Mouse (Mus musculus) fibroblast of lung, adult 2 months (primary cell): ENCODE data around the gene Nrxn3.
A peak's percentile ranks its signal among the peaks of the same experiment; 100 is the strongest.

ENCODE experiments used
- DNase-seq: peaks from one replicate; pipeline ENCODE4 v3.0.0-alpha.2; 2011; ENCODE audit warnings: low read depth

Nrxn3 gene

DNA sequence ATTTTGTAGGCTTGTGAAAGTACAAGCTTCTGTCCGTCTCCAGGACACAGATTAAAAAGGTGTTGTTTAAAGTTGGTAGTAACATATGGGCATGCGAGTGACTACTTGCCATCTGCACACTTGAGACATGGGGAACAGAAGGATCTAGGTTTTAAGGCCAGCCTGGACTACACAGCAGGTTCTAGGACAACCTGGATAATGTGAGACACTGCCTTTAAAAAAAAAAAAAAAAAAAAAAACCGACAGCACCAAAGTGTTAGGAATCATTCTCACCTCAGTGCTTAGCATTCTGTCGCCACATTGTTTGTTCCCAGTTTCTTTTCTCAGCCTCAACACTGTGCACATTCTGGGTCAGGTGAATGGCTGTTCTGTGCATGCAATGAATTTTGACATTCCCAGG is 985.2 kb downstream of the Nrxn3 start:
- no peak for DNase-seq

DNA sequence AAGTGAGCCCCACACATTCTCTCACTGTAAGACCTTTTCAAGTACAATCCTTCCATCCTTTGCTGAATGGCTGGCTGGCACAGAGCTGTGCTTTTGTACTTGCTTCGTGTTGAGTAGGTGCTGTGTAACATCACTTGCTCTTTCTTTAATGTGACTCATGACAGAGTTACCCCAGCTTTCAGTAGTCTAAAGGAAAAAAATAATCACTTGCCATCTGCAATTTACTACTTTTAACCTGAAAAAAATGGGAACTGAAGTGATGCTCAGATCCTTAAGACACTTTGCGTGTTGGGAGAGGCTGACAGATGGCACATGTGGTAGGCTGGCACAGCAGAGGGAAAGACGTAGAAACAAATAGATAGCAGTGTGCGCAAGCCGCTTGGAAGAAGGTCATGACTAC is 987.8 kb downstream of the Nrxn3 start:
- no peak for DNase-seq

- DNase-seq = no peak
These were observed 989.1 kb downstream of the Nrxn3 start for GRCm38 (mm10) chr12:89711791-89712190.

GRCm38 (mm10) chr12:89719194-89720080 is 996.8 kb downstream of the Nrxn3 start:
- DNase-seq = no peak

DNA sequence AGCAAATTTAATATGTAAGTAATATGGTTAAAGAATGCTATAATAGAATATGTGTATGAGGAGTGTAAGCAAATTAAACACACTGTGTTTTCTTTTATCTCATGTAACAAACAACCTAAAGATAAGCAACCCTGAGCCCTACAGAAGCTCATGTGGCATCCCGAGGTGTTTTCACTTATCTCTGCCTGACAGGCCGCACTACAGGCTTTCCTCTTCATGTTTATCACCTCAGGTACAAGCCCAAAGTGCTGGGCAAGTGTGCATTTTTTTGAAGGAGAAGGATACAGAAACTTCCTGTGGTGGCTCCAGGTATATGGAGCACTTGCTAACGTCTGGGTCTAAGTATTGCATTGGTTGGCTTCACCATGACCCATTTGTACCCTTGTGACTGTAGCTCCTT is 998.3 kb downstream of the Nrxn3 start:
- DNase-seq = no peak

DNA sequence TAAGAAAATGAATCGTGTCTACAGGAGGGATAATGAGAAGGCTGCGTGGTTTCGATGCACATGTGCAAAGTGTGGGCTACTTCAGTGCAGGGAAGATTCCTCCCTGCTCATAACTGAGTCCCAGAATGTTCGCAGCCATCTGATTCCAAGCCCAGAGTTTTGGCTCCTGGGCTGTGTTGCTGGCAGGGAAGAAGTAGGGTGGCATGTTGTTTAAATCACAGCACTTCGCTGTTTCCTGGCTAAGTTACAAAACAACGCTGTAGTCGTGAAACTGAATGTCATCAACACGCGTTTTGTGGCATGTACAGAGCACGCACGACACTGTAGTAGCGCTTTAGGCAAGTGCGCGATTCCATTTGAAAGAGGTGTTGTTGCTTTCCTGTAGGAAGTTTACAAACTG is 999.8 kb downstream of the Nrxn3 start:
- DNase-seq = no peak

GRCm38 (mm10) chr12:89724048-89724447 is 1001.4 kb downstream of the Nrxn3 start:
- DNase-seq = no peak

DNA sequence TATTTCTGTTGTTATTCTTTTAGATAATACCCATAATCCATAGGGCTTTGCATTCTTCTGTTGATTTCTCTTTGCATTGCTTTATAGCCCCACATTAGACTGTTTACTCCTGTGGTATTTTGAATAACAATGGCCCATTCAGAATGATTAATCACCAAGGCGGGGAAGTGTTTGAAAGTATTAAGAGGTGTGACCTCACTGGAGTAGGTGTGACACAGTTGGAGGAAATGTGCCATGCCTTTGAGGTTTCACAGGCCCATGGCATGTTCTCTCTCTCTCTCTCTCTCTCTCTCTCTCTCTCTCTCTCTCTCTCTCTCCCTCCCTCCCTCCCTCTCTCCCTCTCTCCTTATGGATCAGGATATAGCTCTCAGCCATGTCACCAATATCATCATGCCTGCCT is 1019.6 kb downstream of the Nrxn3 start:
- DNase-seq = no peak

GRCm38 (mm10) chr12:89742796-89743195 is 1020.1 kb downstream of the Nrxn3 start:
- no peak for DNase-seq

DNA sequence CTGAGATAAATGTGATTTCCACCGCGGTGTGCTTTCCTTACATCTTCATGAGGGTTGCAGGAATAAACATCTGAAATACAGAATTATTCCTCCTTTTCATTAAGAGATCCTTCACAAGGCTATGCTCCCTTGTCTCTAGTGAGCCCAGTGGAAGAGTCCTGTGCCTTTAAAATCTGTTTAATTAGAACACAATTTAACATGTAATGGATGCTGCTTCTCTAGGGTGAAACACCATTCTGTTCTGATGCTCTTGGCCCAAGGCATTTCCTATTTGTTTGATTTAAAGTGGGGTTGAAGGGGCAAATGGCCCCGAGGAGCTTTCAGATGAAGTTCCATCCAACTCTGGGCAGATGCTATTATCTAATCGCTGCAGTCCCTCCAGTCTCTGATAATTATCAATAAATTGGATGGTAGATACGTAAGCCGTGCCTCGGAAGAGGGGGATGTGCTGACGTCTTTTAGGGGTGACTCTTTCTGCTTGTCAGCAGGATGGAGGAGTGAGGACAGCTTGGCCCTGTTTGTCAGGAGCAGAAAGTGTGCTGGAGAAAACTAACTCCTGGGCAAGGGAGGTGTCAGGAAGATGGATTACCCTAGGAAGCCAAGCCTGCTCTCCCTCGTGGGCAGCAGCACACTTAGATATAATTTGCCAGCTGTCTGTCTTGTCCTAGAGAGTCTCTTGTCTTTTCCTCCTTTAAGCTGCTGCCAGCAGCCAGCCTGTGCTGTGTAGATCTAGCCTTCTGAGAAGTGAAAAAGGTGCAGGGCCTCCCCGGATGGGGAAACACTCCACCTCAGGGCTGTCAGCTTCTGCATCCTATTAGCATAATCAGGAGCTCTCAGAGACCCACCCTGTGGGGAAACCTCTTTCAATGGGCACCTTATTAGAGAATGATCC is 1041.8 kb downstream of the Nrxn3 start:
- DNase-seq = no peak

DNA sequence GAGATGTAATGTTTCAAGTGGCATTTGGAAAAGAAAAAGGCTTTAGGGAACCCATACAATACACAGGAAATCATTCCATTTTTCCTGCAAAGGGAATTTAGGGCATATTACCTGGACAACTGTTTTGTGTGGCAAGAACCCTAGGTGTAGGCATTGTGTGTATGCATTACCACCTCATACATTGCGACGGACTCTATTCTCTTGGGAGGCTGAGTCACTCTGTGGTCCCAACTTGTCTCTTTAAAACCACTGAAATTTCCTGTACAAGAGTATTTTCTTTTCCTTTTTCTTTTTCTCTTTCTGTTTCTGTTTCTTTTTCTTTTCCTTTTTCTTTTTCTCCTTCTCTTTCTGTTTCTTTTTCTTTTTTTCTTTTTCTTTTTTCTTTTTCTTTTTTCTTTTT is 1042.5 kb downstream of the Nrxn3 start:
- no peak for DNase-seq

- no peak for DNase-seq
These were observed 1066.1 kb downstream of the Nrxn3 start for GRCm38 (mm10) chr12:89788794-89789193.

- DNase-seq = no peak
These were observed 1067.3 kb downstream of the Nrxn3 start for GRCm38 (mm10) chr12:89789981-89790380.

GRCm38 (mm10) chr12:89791829-89792228 is 1069.2 kb downstream of the Nrxn3 start:
- no peak for DNase-seq

GRCm38 (mm10) chr12:89794741-89795140 is 1072.1 kb downstream of the Nrxn3 start:
- no peak for DNase-seq

GRCm38 (mm10) chr12:89808217-89808616 is 1085.5 kb downstream of the Nrxn3 start:
- no peak for DNase-seq

DNA sequence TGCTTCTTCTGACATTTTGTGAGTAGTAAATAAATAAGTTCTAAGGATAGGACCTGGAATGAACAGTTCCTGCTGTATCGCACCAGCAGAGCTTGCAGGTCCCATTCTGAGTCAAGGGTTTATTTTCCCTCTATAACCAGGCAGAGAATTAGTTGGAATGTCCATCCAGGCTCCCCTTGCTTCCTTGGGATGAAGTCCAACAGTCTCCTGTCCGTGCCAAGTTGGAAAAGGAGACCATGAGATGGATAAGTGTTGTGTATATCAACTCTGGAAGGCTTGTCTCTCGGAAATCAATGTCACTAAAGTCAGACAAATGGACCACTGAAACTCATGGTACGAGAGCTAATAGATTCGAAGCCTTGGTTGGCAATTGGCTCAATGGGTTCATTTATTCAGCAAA is 1087.5 kb downstream of the Nrxn3 start:
- no peak for DNase-seq

- DNase-seq = peak; percentile 28
These were observed 1089.3 kb downstream of the Nrxn3 start for GRCm38 (mm10) chr12:89811815-89812549.

DNA sequence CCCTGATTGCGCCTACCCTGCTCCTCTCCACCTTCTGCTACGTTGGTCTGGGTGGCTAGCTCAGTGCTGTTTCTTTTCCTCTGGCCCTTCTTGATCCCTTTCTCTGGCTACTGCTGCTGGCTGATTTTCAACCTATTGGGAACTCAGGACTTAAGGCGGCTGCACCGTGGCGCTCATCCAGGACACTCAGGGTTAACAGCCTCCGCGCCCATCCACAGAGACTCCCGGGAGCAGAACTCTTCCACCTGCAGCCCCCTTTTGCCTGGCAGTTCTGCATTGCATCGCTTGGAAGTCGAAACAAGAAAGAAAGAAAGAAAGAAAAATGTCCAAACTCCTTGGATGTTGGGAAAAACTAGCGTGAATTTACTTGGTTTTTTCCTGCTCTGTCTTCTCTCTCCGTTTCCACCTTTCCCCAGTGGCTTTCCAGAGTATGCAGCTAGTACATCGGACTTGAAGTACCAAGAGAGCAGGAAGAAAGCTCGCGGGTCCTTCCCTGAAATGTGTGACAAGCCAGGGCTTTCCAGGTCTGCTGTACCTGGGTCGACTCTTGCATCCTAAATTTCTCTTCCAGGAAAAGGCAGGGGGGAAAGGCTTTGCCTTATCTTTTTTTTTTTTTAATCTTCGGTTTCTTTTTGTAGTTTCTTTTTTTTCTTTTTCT is 1090.0 kb downstream of the Nrxn3 start:
- DNase-seq = no peak

DNA sequence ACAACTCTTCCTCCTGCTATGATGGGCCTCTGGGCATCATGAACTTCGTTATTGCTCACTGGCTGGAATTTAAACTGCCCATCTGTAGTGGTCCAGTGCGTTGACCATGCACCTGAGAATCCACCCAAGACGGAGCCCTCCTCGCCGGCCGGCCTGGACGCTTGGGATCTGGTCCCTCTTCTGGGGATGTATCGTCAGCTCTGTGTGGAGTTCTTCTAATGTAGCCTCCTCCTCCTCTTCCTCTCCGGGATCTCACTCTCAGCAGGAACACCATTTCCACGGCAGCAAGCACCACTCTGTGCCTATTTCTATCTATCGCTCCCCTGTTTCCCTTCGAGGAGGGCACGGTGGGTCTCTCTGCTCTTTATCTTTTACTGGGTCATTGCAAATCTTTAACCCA is 1090.6 kb downstream of the Nrxn3 start:
- DNase-seq = no peak

DNA sequence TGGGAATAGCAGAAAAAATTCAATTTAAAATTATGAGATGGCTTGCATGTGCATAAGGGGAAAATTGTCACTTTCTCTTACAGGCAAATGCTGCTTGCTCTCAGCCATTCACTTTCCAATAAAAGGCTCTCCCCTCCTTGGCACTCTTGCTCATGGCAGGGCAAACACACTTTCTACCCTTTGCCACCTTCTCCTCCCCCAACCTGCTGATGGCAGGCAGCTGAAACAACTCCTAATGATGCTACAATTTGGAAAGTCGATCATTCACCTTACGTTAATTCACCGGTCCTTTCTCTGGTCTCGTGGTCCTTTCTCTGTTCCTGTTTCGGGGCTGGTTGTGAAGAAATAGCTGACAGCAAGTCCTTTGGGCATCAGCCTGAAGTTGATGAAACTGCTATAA is 1091.0 kb downstream of the Nrxn3 start:
- DNase-seq = no peak

DNA sequence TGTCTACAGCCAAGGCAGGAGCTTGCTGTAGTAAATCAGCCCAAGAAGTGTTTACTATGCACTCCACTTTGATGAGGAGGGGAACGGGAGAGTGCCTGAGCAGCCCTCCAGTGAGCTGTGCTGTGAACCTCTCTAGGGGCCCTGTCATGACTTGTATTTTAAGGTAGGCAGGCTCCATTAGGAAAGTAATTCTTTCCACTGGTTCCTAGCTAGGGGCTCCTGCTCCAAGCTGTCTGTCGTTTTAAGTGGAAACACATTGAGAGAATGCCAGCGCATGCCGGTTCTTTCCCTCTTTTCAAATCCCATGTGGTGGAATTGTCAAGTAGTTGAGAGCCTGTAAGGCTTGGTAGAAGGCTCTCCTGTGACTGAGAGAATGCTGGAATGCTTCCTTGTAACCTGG is 1091.9 kb downstream of the Nrxn3 start:
- DNase-seq = no peak
